Mouse (Mus musculus) embryonic facial prominence, embryonic 12.5 days (tissue): ENCODE data around the gene Zfp605. TPM values are rescaled to one million over a fixed set of nuclear protein-coding genes. Genes with fewer than 3 reads are reported as not detected.

Experiments used
- polyA plus RNA-seq: library from polyadenylated mRNA; unstranded; fragments of >200 nt; fragmentation: Nextera tagmentation; extraction: Ambion mirVana; gene quantifications from 2 replicates; pipeline ENCODE4 v1.2.1, GENCODE M21; 2016

Zfp605 gene
- polyA plus RNA-seq, 1 experiment from 2014 or later, result 7.0 TPM

Other genes starting within 250 kb of the Zfp605 start
- gene Gm15446, start 186.7 kb upstream of the Zfp605 start, polyA plus RNA-seq, result 0.70 and 1.1 TPM in 2 replicates
- 27.4 and 28.7 TPM in 2 replicates for gene Zfp932, start 113.6 kb upstream of the Zfp605 start, polyA plus RNA-seq
- gene Gm17655, start 37.6 kb upstream of the Zfp605 start, polyA plus RNA-seq, result 2.9 and 3.2 TPM in 2 replicates
- 1.2 and 1.5 TPM in 2 replicates for gene Gm35315, start 15.7 kb upstream of the Zfp605 start, polyA plus RNA-seq
- 1.4 and 1.7 TPM in 2 replicates for gene Plcxd1, start 10.1 kb upstream of the Zfp605 start, polyA plus RNA-seq
- gene Gtpbp6, start 1.9 kb upstream of the Zfp605 start, polyA plus RNA-seq, result 43.1 and 47.2 TPM in 2 replicates
- 39.5 and 42.0 TPM in 2 replicates for gene Chfr, start 25.8 kb downstream of the Zfp605 start, polyA plus RNA-seq
- 26.7 and 28.3 TPM in 2 replicates for gene Golga3, start 66.6 kb downstream of the Zfp605 start, polyA plus RNA-seq
- 39.4 and 41.3 TPM in 2 replicates for gene Ankle2, start 120.9 kb downstream of the Zfp605 start, polyA plus RNA-seq
- 80.7 TPM in 2 replicates for gene Pgam5, start 159.8 kb downstream of the Zfp605 start, polyA plus RNA-seq
- gene Pxmp2, start 176.1 kb downstream of the Zfp605 start, polyA plus RNA-seq, result 7.1 and 9.0 TPM in 2 replicates
- gene Pole, start 176.2 kb downstream of the Zfp605 start, polyA plus RNA-seq, result 35.3 and 40.5 TPM in 2 replicates
- 2.3 TPM in 2 replicates for gene P2rx2, start 233.1 kb downstream of the Zfp605 start, polyA plus RNA-seq
- gene Lrcol1, start 234.6 kb downstream of the Zfp605 start, polyA plus RNA-seq, result not detected in 2 replicates